In the genomic region with DNA sequence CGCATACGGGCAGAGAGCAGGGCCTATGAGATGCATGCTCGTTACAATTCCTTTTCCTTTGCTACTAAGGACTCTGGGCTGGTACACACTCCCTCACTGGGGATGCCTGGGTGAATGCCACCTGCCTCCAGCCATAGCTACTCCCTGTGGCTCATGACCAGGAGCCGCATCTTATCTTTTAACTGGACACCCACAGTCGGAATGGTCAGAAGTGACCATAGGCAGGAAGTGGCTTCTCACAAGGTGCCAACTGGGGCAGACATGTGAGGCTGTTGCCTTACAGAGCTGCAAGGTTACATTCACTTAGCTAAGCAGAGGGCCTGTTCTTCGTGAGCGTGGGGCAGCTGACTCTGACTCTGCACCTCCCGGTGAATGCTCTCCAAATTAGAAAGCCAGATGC, we compare ENCODE assay signal across 20 mouse cellular contexts. TPM values are rescaled to one million over a fixed set of nuclear protein-coding genes. Genes with fewer than 3 reads are reported as not detected.
A peak's percentile ranks its signal among the peaks of the same experiment; 100 is the strongest.
DNase-seq lines count a peak whose midpoint lies in the region; ATAC-seq and TF ChIP-seq lines count a peak whose summit lies in the region.
"Had no signal": no experiment of that assay in that cellular context is flagged by ENCODE, and none has a peak within 500 bp of the region (broad histone marks: within the 10 kb centered on the region; RNA-seq: fewer than 3 reads in every experiment).

No protein-coding gene starts in this region.

- H3K36me3 ChIP-seq in heart, embryonic 12.5 days = peaks cover 8% of the 10 kb centered on the region
- H3K36me3 ChIP-seq: embryonic facial prominence, embryonic 12.5 days; forebrain, embryonic 15.5 days; G1E had no signal

- peak overlapping the region; percentile 82 for H3K27ac ChIP-seq in cerebellum, adult 2 months (ENCODE audit: insufficient read depth, low read length)
- no peak overlapping the region for H3K27ac ChIP-seq in heart, embryonic 12.5 days (ENCODE audit: poor library complexity, severe bottlenecking)
- H3K27ac ChIP-seq: embryonic facial prominence, embryonic 10.5 days; embryonic facial prominence, embryonic 12.5 days; forebrain, embryonic 13.5 days; forebrain, embryonic 15.5 days had no signal

- no peak for ATAC-seq in heart, embryonic 12.5 days (ENCODE audit: insufficient number of reproducible peaks, low FRiP score)
- ATAC-seq: activated CD4-positive, CD25-positive, alpha-beta regulatory T cell, adult 4 months; forebrain, embryonic 13.5 days; forebrain, embryonic 15.5 days; forebrain, postnatal 0 days; Patski had no signal

- peak; percentile 63 for DNase-seq in cerebellum, adult 11-12 months
- DNase-seq in cerebellum, adult 9-11 months = no peak
- DNase-seq in cerebellum, adult 2 months = peak; percentile 54 to 61
- no peak for DNase-seq in cerebellum, adult 11 months
- peak; percentile 58 for DNase-seq in cerebellum, postnatal 25 days
- DNase-seq in cerebellum, adult 8-10 months = no peak
- peak; percentile 81 for DNase-seq in 416B (ENCODE audit: low read depth)
- DNase-seq: adrenal gland, adult 8-10 months; adrenal gland, postnatal 14 days; adrenal gland, postnatal 36 days; forebrain, postnatal 0 days had no signal

- no peak overlapping the region for H3K4me3 ChIP-seq in cerebellum, adult 2 months (replicated peaks; ENCODE audit: insufficient read depth, low read depth, low read length)
- no peak overlapping the region for H3K4me3 ChIP-seq in heart, embryonic 12.5 days
- H3K4me3 ChIP-seq: embryonic facial prominence, embryonic 10.5 days; embryonic facial prominence, embryonic 12.5 days; forebrain, embryonic 13.5 days; forebrain, embryonic 15.5 days had no signal

- H3K9me3 ChIP-seq in heart, embryonic 12.5 days (replicated peaks) = no peaks in the 10 kb centered on the region
- H3K9me3 ChIP-seq: embryonic facial prominence, embryonic 10.5 days; embryonic facial prominence, embryonic 12.5 days; forebrain, embryonic 13.5 days; forebrain, embryonic 15.5 days; G1E had no signal

- peaks cover 41% of the 10 kb centered on the region for H3K4me1 ChIP-seq in cerebellum, adult 2 months (ENCODE audit: control insufficient read depth, insufficient read depth, low read length)
- H3K4me1 ChIP-seq in heart, embryonic 12.5 days (replicated peaks) = peaks cover 23% of the 10 kb centered on the region
- H3K4me1 ChIP-seq: embryonic facial prominence, embryonic 12.5 days; forebrain, embryonic 13.5 days; forebrain, embryonic 15.5 days had no signal

- no peaks in the 10 kb centered on the region for H3K27me3 ChIP-seq in cerebellum, adult 2 months (ENCODE audit: control insufficient read depth, insufficient read depth, low read length)
- no peaks in the 10 kb centered on the region for H3K27me3 ChIP-seq in heart, embryonic 12.5 days (replicated peaks)
- H3K27me3 ChIP-seq: embryonic facial prominence, embryonic 12.5 days; forebrain, embryonic 13.5 days; forebrain, embryonic 15.5 days; Patski had no signal

- TF ChIP-seq CTCF in cerebellum, adult 2 months (IDR thresholded peaks at IDR 0.05; ENCODE audit: borderline replicate concordance, insufficient read depth, low read depth, low read length) = no peak

- H3K4me2 ChIP-seq in heart, embryonic 12.5 days = no peak overlapping the region
- H3K4me2 ChIP-seq: embryonic facial prominence, embryonic 12.5 days; forebrain, embryonic 13.5 days; forebrain, embryonic 15.5 days had no signal

- no peak overlapping the region for H3K9ac ChIP-seq in heart, embryonic 12.5 days
- H3K9ac ChIP-seq: embryonic facial prominence, embryonic 12.5 days; forebrain, embryonic 13.5 days; forebrain, embryonic 15.5 days; forebrain, postnatal 0 days had no signal

- no peak for TF ChIP-seq POLR2A in cerebellum, adult 2 months (IDR thresholded peaks at IDR 0.05; ENCODE audit: borderline replicate concordance, insufficient read depth, low read length)

- WGBS in cerebellum, adult 2 months = 31% methylated on average over 8 of the region's 8 CpGs
- WGBS in heart, embryonic 12.5 days = 76% methylated on average over 8 of the region's 8 CpGs

RNA-seq across cellular contexts. Expression of a gene that starts 38.1 kb away (rescaled TPM):
- polyA plus RNA-seq in cerebellum, adult 2 months (2012; rRNA removed) = 56.6 and 76.5 TPM in 2 replicates
- 30.1 and 32.6 TPM in 2 replicates for polyA plus RNA-seq in heart, embryonic 12.5 days (2016; fragmentation: Nextera tagmentation; extraction: Ambion mirVana)
- polyA plus RNA-seq: G1E had no signal

RNA-seq across cellular contexts. Expression of a gene that starts 39.3 kb away (rescaled TPM):
- polyA plus RNA-seq in cerebellum, adult 2 months (2012; rRNA removed) = 109 and 126 TPM in 2 replicates
- polyA plus RNA-seq in heart, embryonic 12.5 days (2016; fragmentation: Nextera tagmentation; extraction: Ambion mirVana) = 0.26 and 0.45 TPM in 2 replicates
- polyA plus RNA-seq: C2C12, G1E had no signal

Comparison
In these comparisons a context has a peak if more than half of its experiments do, and no peak if none do; other contexts are left out.
1. DNase-seq: peak in cerebellum, adult 11-12 months (single experiment), cerebellum, adult 2 months (2 of 2), cerebellum, postnatal 25 days (2 of 2) and 416B (single experiment); none in cerebellum, adult 9-11 months (single experiment), cerebellum, adult 11 months (single experiment) and cerebellum, adult 8-10 months (single experiment).
2. RNA of a gene that starts 39.3 kb away (polyA plus RNA-seq): 109 to 126 TPM in cerebellum, adult 2 months; 0.26 to 0.45 TPM in heart, embryonic 12.5 days; every median in the first group is over 10 times any median in the second.